Mouse (Mus musculus) neural tube, embryonic 12.5 days (tissue): ENCODE data around the gene Pop5. TPM values are rescaled to one million over a fixed set of nuclear protein-coding genes. Genes with fewer than 3 reads are reported as not detected.

ENCODE experiments used
- ATAC-seq: fragments of 200-750 bp; cut with Nextera tagmentation; 2 replicates; pipeline ENCODE4 v1.8.0; 2017; ENCODE audit warnings: low read depth, mild to moderate bottlenecking, moderate TSS enrichment, moderate library complexity; ENCODE audit not compliant: low FRiP score
- H3K27ac ChIP-seq: fragments of 300-500 bp; sonication (generic); 2 replicates; pipeline ENCODE4 v1.5.1; 2016
- H3K27me3 ChIP-seq: fragments of 300-500 bp; sonication (generic); replicated peaks from 2 replicates; pipeline ENCODE4 v1.6.1; 2016; ENCODE audit warnings: mild to moderate bottlenecking
- H3K36me3 ChIP-seq: fragments of 300-500 bp; sonication (generic); 2 replicates; pipeline ENCODE4 v1.6.1; 2016; ENCODE audit warnings: mild to moderate bottlenecking
- H3K4me1 ChIP-seq: fragments of 300-500 bp; sonication (generic); 2 replicates; pipeline ENCODE4 v1.6.1; 2016
- H3K4me2 ChIP-seq: fragments of 300-500 bp; sonication (generic); replicated peaks from 2 replicates; pipeline ENCODE4 v1.6.1; 2016; ENCODE audit warnings: mild to moderate bottlenecking
- H3K4me3 ChIP-seq: fragments of 300-500 bp; sonication (generic); 2 replicates; pipeline ENCODE4 v1.5.1; 2016
- H3K9ac ChIP-seq: fragments of 300-500 bp; sonication (generic); 2 replicates; pipeline ENCODE4 v1.6.1; 2016; ENCODE audit warnings: mild to moderate bottlenecking
- H3K9me3 ChIP-seq: fragments of 300-500 bp; sonication (generic); 2 replicates; pipeline ENCODE4 v1.6.1; 2016; ENCODE audit warnings: mild to moderate bottlenecking
- WGBS: fragments of 180-500 bp; shearing (Covaris S2); methylation state at CpG from one replicate; pipeline ENCODE4 v1.1.7; 2016; 5-methylcytosine and 5-hydroxymethylcytosine counted together
- polyA plus RNA-seq: library from polyadenylated mRNA; unstranded; fragments of >200 nt; fragmentation: Nextera tagmentation; extraction: Ambion mirVana; gene quantifications from 2 replicates; pipeline ENCODE4 v1.2.1, GENCODE M21; 2016

The Pop5 gene
- polyA plus RNA-seq, 1 experiment from 2014 or later, result 110 TPM

DNA sequence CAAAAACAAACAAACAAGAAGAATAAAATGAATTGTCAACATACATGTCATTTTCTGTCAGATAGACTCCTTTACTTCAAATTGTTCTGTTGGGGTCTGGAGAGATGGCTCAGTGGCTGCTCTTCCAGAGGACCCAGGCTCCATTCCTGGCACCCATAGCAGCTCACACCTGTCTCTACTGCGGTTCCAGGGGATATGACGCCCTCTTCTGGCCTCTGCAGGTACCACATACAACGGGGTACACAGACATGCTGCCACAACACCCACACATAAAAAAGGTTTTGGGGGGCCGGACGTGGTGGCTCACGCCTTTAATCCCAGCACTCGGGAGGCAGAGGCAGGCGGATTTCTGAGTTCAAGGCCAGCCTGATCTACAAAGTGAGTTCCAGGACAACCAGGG, 58.5 kb downstream of the Pop5 start:
- no peak overlapping the region for H3K4me3 ChIP-seq
- H3K4me2 ChIP-seq, result no peak overlapping the region

More for the DNA sequence above, 58.5 kb downstream of the Pop5 start:
- no peaks in the 10 kb centered on the region for H3K27me3 ChIP-seq
- H3K36me3 ChIP-seq, result peaks cover 79% of the 10 kb centered on the region
- no peak overlapping the region for H3K9ac ChIP-seq
- 88% methylated on average over 8 of the region's 8 CpGs for WGBS
- H3K27ac ChIP-seq, result no peak overlapping the region
- H3K9me3 ChIP-seq, result no peaks in the 10 kb centered on the region
- H3K4me1 ChIP-seq, result peaks cover 12% of the 10 kb centered on the region
- no peak for ATAC-seq

Other genes starting within 250 kb of the Pop5 start
- 43.5 and 46.7 TPM in 2 replicates for gene Sppl3, start 224.7 kb upstream of the Pop5 start, polyA plus RNA-seq
- 27.1 and 32.7 TPM in 2 replicates for gene Gm10401, start 137.5 kb upstream of the Pop5 start, polyA plus RNA-seq
- gene Acads, start 116.5 kb upstream of the Pop5 start, polyA plus RNA-seq, result 45.1 and 47.9 TPM in 2 replicates
- gene Unc119b, start 100.9 kb upstream of the Pop5 start, polyA plus RNA-seq, result 60.4 and 61.2 TPM in 2 replicates
- gene Mlec, start 77.7 kb upstream of the Pop5 start, polyA plus RNA-seq, result 57.7 and 64.4 TPM in 2 replicates
- gene Cabp1, start 41.5 kb upstream of the Pop5 start, polyA plus RNA-seq, result 24.0 and 24.6 TPM in 2 replicates
- gene Rnf10, start 37.1 kb downstream of the Pop5 start, polyA plus RNA-seq, result 230 TPM in 2 replicates
- 54.1 and 55.6 TPM in 2 replicates for gene Coq5, start 43.8 kb downstream of the Pop5 start, polyA plus RNA-seq
- 1,356 and 1,433 TPM in 2 replicates for gene Dynll1, start 65.2 kb downstream of the Pop5 start, polyA plus RNA-seq
- 314 and 343 TPM in 2 replicates for gene Srsf9, start 91.3 kb downstream of the Pop5 start, polyA plus RNA-seq
- gene Gatc, start 105.3 kb downstream of the Pop5 start, polyA plus RNA-seq, result 31.2 and 35.3 TPM in 2 replicates
- gene Triap1, start 105.4 kb downstream of the Pop5 start, polyA plus RNA-seq, result 52.2 and 54.8 TPM in 2 replicates
- 884 and 947 TPM in 2 replicates for gene Cox6a1, start 113.1 kb downstream of the Pop5 start, polyA plus RNA-seq
- gene Msi1, start 193.8 kb downstream of the Pop5 start, polyA plus RNA-seq, result 122 and 129 TPM in 2 replicates
- not detected in 2 replicates for gene Pla2g1b, start 230.4 kb downstream of the Pop5 start, polyA plus RNA-seq
- 23.8 and 24.9 TPM in 2 replicates for gene Sirt4, start 248.9 kb downstream of the Pop5 start, polyA plus RNA-seq